Mouse (Mus musculus) hematopoietic stem cell, adult 5-6 weeks (primary cell): Measurements from ENCODE around the gene Adat3. TPM values are rescaled to one million over a fixed set of nuclear protein-coding genes. Genes with fewer than 3 reads are reported as not detected.
A peak's percentile ranks its signal among the peaks of the same experiment; 100 is the strongest.
"Not testable (repeated sequence)": the region's sequence is repeated elsewhere in the genome, so short reads cannot be mapped to it uniquely, and the experiment has no call there.

Source experiments
- ATAC-seq, 2 experiments: fragments of 125-278 bp in 1 of 2; replicated peaks in 1 of 2; 2 replicates each; pipeline ENCODE4 v1.8.0; 2016 to 2017; ENCODE audit warnings: inconsistent platforms in 2 of 2, mild to moderate bottlenecking in 2 of 2, moderate number of reproducible peaks in 2 of 2, low read depth in 1 of 2, moderate TSS enrichment in 1 of 2; ENCODE audit not compliant: low FRiP score in 2 of 2, poor library complexity in 2 of 2, severe bottlenecking in 2 of 2, insufficient read depth in 1 of 2, low TSS enrichment in 1 of 2
- total RNA-seq: library from RNA; stranded (forward); fragments of 172-1452, 232-1000 nt; gene quantifications from 2 replicates; pipeline ENCODE4 v1.2.3, GENCODE M21; 2017

Adat3 gene
- total RNA-seq, 1 experiment from 2014 or later = not detected

GRCm38 (mm10) chr10:80621940-80622660 lies 19.4 kb downstream of the Adat3 start:
- peak; percentile 86 to 89 for ATAC-seq

DNA sequence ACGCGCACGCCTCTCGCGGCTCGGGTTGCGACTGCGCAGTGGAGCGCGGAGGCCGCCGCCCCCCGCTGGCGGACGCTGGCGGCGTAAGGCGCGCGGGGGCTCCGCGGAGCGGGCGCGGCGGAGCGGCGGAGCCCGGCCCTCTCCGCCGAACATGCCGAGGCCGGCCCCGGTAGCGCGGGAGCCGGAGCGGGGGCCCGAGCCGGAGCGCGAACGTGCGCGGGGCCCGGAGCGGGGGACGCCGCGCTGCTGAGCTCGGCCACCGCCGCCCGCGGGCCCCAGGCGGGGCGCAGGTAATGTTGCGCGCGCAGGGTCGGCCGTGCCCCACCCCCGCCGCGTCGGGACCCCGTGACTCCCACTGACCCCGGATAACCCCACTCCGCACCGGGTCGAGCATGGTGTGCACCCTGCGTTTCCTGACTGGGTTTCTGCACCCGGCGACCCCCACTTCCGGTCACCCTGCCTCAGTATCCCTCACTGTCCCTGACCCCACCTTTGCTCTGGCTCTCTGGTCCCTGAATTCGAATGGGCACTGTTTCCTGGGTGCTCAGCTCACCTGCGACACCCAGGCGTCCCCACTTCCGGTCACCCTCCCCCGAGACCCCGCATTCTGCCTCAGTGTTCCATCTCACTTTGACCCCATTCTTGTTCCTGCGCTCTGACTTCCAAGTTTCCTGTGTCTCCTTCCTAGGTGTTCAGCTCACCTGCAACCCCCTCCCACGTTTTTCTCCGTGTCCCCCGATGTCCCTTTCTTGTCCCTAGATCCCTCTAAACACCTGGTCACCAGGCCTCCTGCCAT lies 20.2 kb downstream of the Adat3 start, which contains the start of gene Csnk1g2:
Gene Csnk1g2, plus strand, starts transcription at position 178 of the 796 bp plus-strand sequence.
- no peak for ATAC-seq

DNA sequence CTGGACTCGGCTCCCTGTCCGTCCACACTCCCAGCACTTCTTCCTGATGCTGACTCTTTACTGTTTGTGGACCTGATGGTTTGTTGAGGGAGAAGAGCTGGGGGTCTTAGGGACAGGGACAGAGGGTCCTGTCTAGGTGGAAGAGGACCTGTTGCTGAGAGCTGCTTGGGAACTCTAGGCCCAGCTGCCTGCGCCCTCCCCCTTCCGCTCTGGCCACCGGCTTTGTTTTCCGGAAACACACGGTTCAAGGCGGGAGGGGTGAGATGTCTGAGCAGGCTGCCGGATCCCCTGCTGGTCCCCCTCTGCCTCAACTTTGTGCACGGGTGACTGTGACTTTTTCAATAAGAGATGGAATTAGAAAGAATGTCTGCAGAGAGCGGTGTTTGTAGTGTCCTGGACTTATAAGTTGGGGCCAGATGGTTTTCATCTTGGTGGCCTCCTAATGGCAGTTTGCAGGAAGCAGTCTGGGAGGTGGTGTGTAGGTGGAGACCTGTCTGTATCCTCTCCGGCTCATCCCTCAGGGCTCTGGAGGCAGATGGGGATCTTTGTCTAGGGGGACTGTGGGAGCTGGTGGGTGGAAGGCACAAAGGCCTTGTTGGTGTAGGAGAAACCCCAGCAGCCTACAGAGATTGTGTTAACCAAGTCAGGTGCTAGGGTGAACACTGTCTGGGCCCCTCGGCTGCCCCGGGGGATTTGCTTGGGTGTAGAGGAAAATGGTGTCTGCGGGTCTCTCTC lies 20.9 kb downstream of the Adat3 start:
- peak; percentile 33 to 51 for ATAC-seq

DNA sequence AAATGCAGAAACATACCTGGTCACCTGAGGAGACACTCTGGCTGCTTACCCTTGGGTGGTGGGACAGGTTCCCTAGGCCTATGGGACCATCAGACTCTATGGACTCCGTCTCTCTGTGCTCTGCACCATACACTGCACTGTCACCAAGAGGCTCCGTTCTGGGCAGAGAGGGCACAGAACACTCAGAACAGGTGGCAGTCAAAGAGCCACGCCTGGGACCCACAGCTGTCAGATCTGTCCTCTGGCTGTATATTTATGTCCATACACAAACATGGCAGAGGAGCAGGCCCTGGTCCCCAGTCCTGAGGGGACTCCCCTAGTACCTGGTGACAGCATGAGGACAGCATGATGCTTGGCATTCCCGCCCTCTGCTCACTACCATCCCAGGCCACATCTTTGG lies 23.1 kb downstream of the Adat3 start:
- no peak for ATAC-seq

- no peak for ATAC-seq
Observed at GRCm38 (mm10) chr10:80627685-80628084, 25.0 kb downstream of the Adat3 start.

- no peak for ATAC-seq
Observed at GRCm38 (mm10) chr10:80628925-80629324, 26.2 kb downstream of the Adat3 start.

GRCm38 (mm10) chr10:80635345-80635744 lies 32.7 kb downstream of the Adat3 start:
- no peak for ATAC-seq

GRCm38 (mm10) chr10:80646936-80647335 lies 44.3 kb downstream of the Adat3 start:
- no peak for ATAC-seq

GRCm38 (mm10) chr10:80649910-80650309 lies 47.2 kb downstream of the Adat3 start:
- ATAC-seq = not testable (repeated sequence)

GRCm38 (mm10) chr10:80650392-80650791 lies 47.7 kb downstream of the Adat3 start:
- no peak for ATAC-seq

- no peak for ATAC-seq
Observed at GRCm38 (mm10) chr10:80653156-80653720, 50.6 kb downstream of the Adat3 start.

DNA sequence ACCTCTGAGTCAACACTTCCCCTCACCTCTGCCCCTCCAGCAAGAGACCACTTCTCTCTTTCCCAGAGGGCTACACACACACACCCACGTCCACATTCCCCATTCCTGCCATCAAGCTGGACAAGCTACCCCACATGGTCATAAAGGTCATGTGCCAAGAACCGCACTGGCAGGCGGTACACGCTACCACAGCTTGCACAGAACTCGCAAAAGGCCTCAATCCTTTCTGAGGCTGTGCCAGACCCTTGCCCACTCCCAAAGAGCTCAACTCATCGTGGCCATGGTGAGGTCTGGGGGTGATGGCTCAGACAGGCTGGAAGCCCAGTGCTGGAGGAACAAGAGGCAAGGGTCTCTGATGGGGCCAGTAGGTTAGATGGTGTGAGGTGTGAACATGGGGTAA lies 52.2 kb downstream of the Adat3 start:
- no peak for ATAC-seq

- ATAC-seq = no peak
Observed at GRCm38 (mm10) chr10:80655406-80656129, 52.9 kb downstream of the Adat3 start.

DNA sequence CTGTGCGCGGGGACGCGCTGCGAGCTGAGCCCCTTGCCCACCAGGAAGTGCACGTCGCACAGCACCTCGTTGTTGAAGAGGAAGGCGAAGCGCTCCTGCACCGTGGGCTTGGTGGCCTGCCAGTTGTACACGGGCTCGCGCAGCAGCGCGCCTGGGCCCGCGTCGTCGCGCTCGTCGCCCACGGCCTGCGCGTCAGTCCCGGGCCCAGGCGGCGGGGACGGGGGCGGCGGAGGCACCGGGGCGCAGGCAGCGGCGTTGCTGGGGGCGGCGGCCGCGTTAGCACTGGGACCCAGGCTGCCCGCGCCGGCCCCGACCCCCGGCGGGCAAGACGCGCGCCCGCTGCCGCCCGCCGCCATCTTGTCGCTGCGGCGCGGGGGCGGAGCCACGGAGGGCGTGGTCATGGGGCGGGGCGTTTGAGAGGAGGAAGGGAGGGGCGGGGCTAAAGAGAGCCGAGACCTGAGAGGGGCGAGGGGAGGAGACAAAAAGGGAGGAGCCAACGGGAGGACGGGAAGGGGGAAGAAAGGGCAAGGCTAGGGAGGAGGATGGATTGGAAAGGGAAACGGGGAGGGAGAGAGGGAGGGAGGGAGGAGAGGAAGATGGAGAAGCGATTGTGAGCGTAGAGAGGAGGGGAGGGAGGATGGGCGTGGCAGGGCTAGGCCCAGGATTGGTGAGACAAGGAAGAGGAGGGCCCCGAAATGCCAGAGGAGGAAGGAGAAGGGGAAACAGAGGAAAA lies 53.6 kb downstream of the Adat3 start:
- ATAC-seq = peak; percentile 76 to 77

GRCm38 (mm10) chr10:80656863-80657623 lies 54.4 kb downstream of the Adat3 start, which contains the start of gene Btbd2:
Gene Btbd2, minus strand, starts transcription at chr10:80657071.
- ATAC-seq = no peak
